In the genomic region with DNA sequence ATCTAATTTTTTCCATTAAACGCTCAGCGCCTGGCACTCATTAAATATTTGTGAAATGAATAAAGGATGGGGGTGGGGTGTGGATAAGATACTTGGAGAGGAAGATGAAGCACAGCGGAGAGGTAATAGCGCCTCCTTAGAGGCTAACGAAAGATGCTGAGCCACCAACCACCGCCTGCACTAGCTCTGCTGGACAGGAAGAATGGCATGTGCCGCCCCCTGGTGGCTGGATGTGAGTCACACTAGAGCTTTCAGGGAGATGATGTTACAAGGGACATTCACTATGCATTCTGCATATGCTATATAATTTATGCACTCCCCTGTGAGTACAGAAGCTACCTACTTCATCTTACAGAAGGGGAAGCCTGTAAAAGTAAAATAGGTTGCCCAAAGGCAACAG, we compare ENCODE assay signal across 7 mouse cellular contexts. TPM values are rescaled to one million over a fixed set of nuclear protein-coding genes. Genes with fewer than 3 reads are reported as not detected.
DNase-seq lines count a peak whose midpoint lies in the region; ATAC-seq lines count a peak whose summit lies in the region.

No protein-coding gene starts in this region.

- peak; percentile 88 for DNase-seq in ES-CJ7 (ENCODE audit: low read depth, low spot score)
- peak; percentile 66 to 91 for DNase-seq in cerebellum, postnatal 4 days (ENCODE audit: low spot score in 2 of 2)
- peak; percentile 91 for DNase-seq in heart, embryonic 10.5 days (ENCODE audit: low spot score)
- DNase-seq in layer of hippocampus, adult 9-11 months, result peak; percentile 82
- DNase-seq in spleen, adult 18-20 months, result peak; percentile 80 to 96

- H3K27ac ChIP-seq in heart, embryonic 10.5 days, result no peak overlapping the region

- ATAC-seq in activated CD4-positive, CD25-positive, alpha-beta regulatory T cell, adult 4 months, result peak; percentile 64

- peak overlapping the region; percentile 18; the same call in 1 of the 2 replicates for H3K4me3 ChIP-seq in heart, embryonic 10.5 days
- peak overlapping the region; percentile 57 for H3K4me3 ChIP-seq in megakaryocyte, embryonic 14.5 days (replicated peaks)

- no peaks in the 10 kb centered on the region for H3K36me3 ChIP-seq in heart, embryonic 10.5 days
- H3K36me3 ChIP-seq in megakaryocyte, embryonic 14.5 days (replicated peaks; ENCODE audit: low read length), result no peaks in the 10 kb centered on the region

- H3K9me3 ChIP-seq in heart, embryonic 10.5 days, result no peaks in the 10 kb centered on the region
- no peaks in the 10 kb centered on the region for H3K9me3 ChIP-seq in megakaryocyte, embryonic 14.5 days

- peaks cover 23% of the 10 kb centered on the region for H3K4me1 ChIP-seq in heart, embryonic 10.5 days
- peaks cover 45% of the 10 kb centered on the region for H3K4me1 ChIP-seq in megakaryocyte, embryonic 14.5 days

- no peaks in the 10 kb centered on the region for H3K27me3 ChIP-seq in heart, embryonic 10.5 days (ENCODE audit: insufficient read depth, poor library complexity, severe bottlenecking)
- H3K27me3 ChIP-seq in megakaryocyte, embryonic 14.5 days (replicated peaks), result no peaks in the 10 kb centered on the region

- 6% methylated on average over 7 of the region's 7 CpGs for WGBS in heart, embryonic 10.5 days

RNA-seq across cellular contexts. Expression of a gene that starts 4.9 kb away (rescaled TPM):
- polyA plus RNA-seq in activated CD4-positive, CD25-positive, alpha-beta regulatory T cell, adult 4 months (2017; shearing (Covaris generic)), result 10 to 100 TPM; 21.9 to 29.4 TPM
- polyA plus RNA-seq in heart, embryonic 10.5 days (2016; fragmentation: Nextera tagmentation; extraction: Ambion mirVana), result 60.6 and 65.3 TPM in 2 replicates
- polyA plus RNA-seq in megakaryocyte, embryonic 14.5 days (2012; ENCODE audit: insufficient read depth, low replicate concordance), result 11.9 and 12.1 TPM in 2 replicates

RNA-seq across cellular contexts. Expression of a gene that starts 37.7 kb away (rescaled TPM):
- polyA plus RNA-seq in activated CD4-positive, CD25-positive, alpha-beta regulatory T cell, adult 4 months (2017; shearing (Covaris generic)), result not detected
- 0.23 and 0.30 TPM in 2 replicates for polyA plus RNA-seq in heart, embryonic 10.5 days (2016; fragmentation: Nextera tagmentation; extraction: Ambion mirVana)
- 0.35 TPM in 1 of 2 replicates, not detected in the other for polyA plus RNA-seq in megakaryocyte, embryonic 14.5 days (2012; ENCODE audit: insufficient read depth, low replicate concordance)
